Mouse (Mus musculus): ENCODE results near the gene Apbb2. TPM values are rescaled to one million over a fixed set of nuclear protein-coding genes. Genes with fewer than 3 reads are reported as not detected.

Gene Apbb2
- total RNA-seq, 4 experiments from 2014 or later: 61.2 to 89.9 (median 81.5) TPM

DNA sequence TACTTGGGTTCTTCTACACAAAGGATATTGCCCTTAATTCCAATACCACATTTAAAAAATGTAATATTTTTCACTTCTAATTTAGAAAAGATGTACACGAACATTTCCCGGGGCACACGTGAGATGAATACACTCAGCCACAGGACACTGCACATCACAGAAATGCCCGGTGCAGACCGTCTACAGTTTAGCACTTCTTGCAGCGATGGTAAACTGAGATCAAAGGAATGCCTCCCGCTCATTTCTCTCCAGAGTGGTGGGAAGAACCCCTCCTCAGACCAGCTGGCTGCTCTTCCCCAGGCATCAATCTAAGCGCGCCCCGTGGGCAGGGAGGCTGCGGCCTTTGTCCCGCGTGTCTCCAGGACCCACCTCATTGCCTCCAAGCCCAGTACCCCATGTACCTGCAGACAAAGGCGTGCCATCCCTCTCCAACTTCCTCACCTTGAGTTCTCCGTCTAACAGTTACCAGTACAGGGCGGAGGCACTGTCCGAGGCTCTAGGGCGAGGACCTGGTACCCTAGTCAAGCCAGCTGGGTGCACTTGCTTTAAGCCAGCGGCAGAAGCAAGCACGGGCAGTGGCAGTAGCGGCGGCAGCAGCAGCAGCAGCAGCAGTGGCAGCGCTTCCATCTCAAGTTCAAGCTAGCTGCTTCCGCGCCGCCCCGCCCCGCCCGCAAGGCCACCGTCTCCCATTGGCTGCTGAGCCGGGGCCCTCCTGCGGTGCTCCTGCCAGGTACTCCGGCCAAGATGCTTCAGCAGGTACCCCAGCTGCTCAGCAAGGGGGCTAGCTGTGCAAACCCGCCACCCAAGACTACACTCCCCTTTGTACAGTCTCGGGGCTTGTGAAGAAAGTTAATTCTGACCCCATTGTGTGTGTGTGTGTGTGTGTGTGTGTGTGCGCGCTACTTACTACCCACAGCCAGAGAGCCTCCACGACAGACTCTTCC, 281.3 kb downstream of the Apbb2 start:
- DNase-seq: peak; percentile 25

DNA sequence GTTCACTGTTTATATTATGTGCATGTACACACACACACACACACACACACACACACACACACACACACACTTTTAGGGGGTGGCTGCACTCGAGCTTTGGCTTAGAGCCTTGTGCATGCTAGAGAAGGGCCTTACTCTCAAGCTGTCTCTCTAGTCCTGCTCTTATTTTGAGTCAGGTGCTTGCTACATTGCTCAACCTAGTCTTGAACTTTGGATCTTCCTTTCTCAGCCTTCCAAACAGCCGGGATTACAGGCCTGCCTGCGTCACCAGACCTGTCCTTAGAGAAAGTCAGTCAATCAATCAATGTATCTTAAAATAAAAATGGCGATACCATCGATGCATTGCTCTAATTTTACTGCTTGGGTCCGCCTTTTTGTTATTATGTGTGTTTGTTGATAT, 287.8 kb downstream of the Apbb2 start:
- no peak for DNase-seq

DNA sequence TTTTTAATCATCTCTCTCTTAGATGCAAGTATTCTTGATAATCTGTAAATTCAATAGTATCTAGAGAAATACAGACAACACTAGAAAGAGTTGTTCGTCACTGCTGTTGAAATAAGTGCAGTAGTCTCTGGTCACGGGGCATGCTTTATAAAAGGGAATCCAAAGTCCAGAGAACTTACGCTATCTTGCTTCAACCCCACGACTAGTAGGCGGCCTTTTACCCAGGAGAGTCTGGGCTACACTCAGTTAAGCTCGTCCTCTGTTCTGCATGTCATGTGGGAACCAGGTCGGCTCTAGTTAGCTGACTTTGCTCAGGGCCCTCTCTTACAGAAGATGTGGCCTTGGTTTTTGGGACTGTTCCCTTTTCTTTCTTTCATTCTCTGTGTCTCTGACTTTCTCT, 289.8 kb downstream of the Apbb2 start:
- no peak for DNase-seq

DNA sequence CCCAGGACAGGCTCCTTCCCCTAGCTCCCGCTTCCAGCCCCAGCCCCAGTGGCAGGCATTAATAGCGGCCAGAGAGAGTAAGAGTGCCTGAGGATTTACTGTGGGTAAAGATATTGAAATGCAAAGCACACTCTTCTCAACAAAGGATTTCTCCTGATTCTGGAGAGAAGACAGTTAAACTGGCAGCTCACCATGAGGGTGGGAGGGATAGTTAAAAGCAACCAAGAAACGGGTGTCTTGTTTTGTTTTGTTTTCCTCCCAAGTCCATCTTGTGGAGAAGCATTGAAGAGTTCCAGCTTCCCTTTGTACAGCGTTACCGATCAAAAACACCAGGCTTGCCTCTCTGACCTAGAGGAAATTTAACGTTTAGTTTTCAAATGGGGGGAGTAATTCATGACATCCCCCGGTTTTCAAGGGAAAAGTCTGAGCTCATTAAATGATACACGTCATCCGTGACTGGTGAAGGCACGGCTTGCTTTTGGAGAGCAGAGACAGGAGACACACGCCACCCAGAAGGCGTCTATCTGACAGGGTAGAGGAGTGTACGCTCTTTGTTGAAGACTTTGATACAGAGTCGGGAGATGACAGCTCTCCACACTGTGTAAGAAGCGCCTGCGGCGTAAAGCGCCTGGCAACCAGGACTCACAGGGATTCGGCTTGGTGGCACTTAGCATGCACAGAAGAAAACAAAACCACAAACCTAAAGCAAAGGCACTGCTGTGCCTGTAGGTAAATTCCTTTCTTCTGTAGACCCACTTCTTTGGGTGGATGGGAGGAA, 290.4 kb downstream of the Apbb2 start:
- DNase-seq: no peak

DNA sequence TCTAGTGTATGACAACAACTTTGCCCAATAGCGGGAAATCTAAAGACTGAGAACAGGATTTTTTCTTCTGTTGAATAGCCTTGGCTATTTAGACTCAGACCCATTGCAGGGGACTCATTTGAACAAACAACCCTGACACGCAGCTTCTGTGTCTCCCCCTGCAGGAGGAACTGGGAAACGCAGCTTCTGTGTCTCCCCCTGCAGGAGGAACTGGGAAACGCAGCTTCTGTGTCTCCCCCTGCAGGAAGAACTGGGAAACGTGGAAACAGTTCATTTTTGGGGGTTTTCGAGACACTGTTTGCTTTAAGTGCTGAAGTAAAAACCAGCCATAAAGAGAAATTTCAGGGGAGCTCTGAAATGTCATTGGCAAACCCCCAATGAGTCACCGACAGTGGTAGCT, 292.2 kb downstream of the Apbb2 start:
- no peak for DNase-seq

DNA sequence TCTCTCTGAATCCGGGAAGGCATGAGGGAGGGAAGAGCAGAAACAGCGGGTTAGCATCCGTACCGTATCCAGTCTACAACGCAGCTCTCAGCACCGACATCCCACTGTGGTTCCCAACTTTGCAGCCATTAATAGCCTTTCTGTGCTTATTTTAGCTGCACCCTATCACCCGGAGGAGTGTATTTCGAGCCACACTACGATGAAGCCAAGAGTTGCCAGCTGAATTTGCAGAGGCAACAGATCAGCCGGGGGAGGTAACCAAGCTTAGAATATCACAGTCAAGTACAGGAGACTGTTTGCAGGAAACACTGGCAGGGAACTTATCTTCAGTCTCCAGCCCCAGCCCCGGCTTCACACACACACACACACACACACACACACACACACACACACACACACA, 295.0 kb downstream of the Apbb2 start:
- no peak for DNase-seq

DNA sequence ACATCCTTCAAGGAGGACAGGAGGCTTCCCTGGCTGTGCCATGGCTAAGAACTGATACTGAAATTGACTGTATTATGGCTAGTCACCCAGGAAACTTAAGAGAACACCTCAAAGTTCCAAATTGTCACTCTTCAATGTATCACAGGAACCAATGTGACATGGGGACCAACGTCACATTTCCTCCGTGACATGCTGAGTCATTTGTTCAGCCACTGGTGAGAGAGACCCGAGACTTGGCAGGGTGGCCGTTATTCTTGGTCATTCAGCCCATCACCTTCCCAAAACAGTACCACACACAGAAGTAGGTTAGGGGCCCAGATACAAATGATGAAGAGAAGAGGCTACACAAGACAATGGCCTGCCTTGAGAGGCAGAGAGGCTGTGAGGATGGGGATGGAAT, 295.5 kb downstream of the Apbb2 start:
- no peak for DNase-seq

DNA sequence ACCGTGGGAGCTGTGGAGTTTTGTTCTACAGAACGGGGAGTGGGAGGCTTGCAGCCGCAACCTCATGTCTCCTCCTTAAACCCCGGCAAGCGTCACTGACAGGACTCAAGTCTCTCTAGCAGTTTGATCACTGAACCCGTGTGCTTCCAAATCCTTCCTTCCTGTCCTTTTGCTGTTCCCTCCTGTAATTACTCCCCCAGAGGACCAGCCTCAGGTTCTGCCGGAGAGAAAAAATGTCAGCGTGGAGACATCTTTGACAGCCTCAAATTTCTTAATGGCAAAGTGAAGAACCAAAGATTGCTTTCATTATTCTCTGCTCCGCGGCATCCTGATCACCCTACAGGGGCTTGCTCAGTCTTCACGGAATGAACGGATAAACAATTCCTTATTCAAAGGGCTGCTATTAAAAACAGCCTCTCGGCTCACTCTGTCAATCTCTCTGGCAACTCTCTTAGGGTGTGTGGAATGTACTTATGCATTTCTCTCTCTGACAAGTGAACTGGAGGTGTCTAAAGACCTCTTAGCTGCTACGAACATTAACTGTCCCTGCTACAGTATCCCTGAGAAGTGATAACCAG, 298.7 kb downstream of the Apbb2 start:
- DNase-seq: no peak

DNA sequence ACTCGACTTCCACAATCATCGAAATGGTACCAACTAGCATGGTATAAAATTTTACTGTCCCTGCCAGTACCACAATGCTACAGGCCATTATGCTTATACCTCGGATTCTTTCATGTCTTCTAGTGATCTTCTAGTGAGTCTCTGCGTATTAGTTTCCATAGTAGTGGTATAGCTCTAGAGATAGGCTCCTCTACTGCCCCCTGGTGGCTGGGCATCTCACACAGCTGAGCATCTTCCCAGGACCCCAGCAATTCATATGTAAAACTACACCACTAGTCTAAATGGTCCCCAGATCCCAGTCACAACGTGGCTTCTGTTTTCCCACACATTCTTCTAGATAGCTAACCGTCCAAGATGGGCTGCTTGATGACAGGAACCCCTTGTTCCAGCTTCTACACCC, 299.2 kb downstream of the Apbb2 start:
- peak; percentile 18 for DNase-seq

DNA sequence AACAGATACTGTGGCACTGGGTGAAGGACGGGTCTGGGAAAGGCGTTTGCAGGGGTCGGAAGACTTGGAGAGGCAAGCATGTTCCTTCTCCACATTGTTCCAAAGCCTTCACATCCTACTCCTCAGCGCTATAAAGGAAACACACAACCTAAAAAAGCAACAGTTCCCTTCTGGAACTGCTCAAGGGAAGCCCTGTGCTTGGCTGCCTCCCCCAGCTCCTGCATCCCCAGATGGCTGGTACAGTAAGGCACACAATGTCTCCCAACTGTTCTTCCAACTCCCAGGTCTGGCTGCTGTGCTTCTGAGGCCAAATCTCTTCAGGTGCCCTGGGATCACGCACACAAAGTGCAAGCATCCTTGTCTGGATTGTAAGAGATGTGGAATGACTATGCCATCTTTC, 302.8 kb downstream of the Apbb2 start:
- DNase-seq: no peak

DNA sequence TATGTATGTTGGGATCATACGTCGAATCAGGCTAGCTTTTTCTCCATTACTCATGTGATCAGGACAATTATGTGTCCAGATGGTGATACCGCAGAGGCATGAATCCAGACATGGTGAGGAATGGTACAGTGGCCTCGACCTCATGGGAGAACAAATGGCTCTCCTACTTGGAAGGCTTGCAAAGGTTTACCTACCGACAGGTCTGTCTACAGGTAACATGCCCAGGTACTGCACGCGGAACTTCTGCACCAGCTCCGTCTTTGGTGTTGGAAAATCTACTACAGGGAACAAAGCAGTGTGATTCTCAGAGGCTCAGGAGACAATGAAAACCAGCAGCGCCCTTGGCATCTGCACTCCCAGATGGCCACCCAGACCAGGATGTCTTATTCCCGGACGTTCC, 307.8 kb downstream of the Apbb2 start:
- no peak for DNase-seq

DNA sequence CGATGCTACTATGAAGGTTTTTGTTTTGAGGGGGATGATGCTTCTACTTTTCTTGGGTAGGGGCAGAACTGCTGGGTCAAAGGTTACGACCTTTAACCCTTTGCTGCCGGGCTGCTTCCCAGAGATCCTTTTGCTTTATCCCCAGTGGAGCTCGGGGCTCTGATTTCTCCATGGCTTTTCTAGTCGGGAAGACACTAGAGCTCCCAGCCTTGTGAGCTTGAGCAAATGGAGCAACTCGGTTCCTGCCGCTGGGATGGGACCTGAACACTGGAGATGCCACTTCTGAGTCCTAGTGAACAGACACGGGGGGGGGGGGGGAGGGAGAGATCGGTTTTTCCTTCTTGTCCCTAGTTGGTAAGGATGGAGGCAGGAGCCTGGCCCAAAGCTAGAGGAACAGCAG, 308.3 kb downstream of the Apbb2 start:
- no peak for DNase-seq

DNA sequence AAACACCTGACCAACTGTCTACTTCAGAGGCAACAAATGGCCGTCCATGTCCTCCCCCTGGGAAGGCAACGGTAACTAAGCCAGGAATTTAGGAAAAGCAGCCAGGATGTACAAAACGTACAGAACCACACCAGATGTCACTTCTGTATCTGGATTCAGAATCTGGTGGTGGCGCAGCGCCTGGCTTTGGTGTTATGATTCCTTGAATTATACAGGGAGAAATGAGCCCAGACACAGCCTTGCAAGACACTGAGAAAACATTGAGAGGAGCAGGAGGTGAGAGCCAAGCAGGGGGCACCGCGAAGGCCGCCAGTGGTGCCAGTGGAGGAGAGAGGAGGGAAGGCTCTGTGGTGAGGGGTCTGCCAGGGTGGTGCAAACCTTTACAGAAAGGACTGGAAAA, 313.1 kb downstream of the Apbb2 start:
- DNase-seq: no peak

DNA sequence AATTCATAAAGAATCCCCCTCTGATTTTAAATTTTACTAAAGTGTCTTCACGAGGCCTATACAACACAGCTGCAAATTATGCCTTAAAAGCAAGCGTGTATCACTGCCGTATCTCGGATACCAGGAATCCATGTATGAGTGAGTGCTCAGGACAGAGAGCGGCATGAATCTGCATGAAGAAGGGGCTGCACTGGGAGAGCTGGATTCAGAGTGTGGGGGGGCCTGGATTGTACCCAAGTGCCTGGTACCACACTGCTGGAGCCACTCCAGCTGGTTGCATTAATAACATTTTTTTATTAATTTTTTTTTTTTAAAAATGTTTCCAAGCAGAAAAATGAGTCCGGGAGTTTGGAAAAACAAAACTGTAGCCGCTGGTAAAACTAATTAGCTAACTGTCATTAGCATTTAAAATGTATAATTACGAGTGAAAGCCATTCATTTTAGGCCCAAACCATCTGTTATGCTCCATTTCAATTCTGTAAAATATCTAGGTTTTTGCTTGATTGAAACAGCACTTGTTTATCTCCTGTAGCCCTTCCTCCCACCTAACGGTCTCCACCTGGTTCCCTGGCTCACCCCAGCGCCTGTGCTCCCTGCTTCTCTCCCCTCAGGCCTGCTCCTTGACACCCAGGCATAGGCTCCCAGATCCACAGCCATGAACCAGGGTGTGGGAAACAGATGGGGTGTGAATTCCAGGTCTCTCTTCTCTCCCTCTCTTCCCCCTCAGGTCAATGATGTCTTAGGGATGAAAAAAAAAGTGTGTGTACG, 314.1 kb downstream of the Apbb2 start:
- DNase-seq: no peak

DNA sequence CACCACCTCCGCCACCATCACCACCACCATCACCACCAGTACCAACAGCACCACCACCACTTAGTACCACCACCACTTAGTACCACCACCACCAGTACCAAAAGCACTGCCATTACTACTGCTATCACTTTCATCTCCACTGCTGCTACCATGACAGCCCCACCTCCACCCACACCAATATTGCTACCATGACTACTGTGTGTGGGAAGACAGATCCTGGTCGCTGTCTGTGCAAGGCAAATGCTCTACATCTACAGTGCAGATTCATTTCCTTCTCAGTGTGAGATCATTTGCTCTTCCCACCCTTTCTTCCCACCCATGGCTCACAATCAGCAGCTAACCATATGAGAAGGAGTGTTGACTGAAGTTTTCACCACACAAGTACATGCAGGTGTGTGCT, 315.7 kb downstream of the Apbb2 start:
- DNase-seq: no peak

DNA sequence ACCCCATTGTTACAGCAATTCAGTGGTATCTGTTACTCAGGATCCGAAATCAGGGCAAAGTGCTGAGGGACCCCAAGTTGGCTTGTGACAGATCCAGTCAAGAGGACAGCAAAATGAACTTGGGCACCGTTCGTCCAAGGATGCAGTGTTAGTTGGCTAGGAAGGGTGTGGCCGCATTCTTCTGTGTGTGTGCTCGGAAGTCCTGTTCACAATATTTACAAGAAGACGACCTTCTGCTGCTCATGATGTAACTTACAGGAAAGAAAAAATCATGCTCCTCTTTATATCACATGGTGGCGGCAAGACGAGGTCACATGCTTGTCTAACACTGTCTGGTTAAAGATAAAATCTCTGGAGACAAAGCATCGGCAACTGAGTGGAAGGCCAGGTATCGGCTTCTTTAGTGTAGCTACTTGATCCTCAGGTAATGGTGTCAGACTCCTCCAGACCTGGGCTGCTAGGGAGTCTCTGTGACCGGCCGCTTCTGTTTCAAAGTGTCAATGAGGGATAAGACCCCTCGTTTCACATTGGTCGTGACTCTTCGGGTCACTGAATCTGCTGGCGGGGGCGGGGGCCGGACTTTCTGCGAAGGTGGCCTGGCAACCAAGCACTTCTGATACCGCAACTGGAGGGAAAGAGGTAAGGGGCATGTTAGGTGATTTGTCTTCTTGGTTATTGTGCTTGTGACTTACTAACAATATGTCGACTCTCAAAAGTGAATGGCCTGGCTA, 316.3 kb downstream of the Apbb2 start:
- DNase-seq: no peak

DNA sequence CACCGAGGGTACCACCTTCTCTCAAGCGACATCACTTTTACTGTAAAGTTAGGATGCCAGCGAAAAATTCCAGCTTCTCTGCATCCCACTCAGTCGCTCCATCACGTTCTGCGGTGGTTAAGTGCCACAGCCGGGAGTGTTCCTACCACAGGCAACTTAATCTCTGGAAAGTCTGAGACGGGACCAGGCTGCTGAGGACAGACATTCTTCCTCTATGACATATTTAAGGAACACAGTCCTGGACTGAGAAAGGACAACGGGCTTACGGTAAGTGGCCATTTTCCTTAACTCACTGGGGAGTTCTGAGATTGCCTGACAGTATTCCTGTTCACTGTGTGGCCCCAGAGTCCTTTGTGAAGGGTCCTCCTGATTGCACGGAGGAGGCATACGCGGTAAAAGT, 318.0 kb downstream of the Apbb2 start:
- DNase-seq: no peak

DNA sequence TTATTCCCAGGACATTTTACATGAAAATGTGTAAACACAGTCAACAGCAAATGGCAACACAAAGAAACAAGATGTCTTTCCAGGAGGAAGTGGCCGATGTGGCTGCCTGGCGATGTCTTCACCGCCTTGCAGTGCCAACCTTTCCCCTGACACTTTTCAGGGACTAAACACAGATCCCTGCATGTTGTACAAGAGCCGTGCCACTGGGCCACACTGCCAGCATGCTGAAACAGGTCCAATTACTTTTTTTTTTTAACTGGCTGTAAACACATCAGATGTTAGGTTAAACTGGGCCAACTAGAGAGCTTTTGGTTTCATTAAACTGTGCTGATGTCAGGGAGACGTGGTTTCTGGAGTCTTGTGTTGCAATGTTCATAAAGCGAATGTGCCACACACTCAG, 319.7 kb downstream of the Apbb2 start:
- DNase-seq: no peak

DNA sequence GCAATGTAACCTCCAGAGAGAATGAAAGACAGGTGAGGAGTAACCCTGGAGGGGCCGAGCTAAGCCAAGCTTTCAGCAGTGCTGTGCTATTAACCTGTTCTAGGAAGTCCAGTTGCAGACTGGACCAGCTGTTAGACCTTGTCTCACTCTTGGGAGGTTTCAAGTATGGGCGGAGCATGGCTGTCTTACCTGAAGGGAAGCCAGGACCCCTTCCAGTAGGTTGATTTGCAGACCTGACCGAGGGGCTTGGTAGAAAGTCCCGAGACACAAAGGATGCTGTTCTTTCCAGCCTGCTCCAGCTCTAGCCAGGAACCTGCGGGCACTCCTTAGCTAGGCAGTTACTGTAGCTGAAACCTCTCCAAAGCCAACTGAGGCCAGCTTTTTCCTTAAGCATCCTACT, 322.5 kb downstream of the Apbb2 start:
- DNase-seq: no peak

DNA sequence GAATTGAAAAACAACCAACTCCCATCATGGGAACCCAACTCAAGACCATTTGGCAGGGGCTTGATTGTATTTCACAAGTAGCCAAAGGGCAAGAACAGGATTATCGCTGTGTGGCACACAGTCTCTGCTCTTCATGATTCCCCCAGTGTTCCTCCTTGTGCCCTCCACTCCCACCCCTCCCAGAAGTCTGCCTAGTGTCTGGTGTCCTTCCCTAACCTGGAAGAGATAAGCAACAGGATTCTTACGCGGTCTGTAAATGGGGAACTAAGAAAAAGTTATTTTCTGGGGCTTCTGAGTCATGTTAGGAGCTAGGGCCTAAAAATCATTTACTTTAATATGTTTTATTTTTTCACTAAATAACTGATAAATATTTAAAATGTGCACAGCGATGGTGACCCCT, 323.6 kb downstream of the Apbb2 start:
- DNase-seq: no peak

DNA sequence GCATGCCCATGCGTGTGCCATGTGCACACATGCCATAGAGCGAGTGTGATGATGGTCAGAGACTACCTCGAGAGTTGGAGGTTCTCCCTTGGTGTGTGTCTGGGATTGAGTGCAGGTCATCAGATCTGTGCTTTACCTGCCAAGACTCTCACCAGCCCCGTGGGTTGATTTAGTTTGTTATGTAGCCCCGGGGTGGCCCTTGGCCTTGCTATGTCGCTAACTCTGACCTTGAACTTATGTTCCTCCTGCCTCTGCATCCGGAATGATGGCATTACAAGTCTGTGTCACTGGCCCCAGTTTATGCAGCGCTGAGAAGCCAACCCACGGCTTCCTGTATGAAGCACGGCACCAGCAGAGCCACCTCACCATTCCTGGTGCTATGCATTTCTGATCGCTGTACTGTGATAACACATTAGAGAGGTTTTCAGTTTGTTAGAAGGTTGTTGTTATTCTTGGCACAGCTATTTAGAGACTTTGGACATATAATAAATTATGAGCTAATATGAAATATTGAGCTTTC, 324.4 kb downstream of the Apbb2 start:
- DNase-seq: no peak

DNA sequence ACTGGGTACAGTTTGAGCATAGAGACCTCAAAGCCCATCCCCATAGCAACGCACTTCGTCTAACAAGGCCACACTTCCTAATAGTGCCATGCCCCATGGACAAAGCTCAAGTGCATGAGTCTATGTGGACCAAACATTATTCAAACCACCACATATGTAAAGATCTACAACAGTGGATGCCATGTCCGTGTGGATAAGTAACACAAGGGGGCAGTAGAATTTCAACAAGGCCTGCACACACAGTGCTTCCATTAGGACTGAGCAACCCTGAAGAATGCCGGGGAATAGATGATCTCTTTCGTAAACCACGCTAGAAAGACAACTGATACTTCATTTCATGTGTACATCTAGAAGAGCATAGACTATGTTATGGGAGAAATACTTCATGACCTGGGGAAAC, 337.8 kb downstream of the Apbb2 start:
- no peak for DNase-seq
